Mouse (Mus musculus) stomach, embryonic 14.5 days (tissue): ENCODE measurements at regions not wholly inside any gene's neighbourhood (a gene's known extent, or its start where the extent isn't known, plus 50 kb on each side); places are given as distances from the start of the nearest gene placed in this dataset.
A peak's percentile ranks its signal among the peaks of the same experiment; 100 is the strongest.

Experiments
- ATAC-seq: fragments of 200-750 bp; cut with Nextera tagmentation; 2 replicates; pipeline ENCODE4 v1.8.0; 2017; ENCODE audit warnings: low read depth, moderate TSS enrichment; ENCODE audit not compliant: insufficient number of reproducible peaks, insufficient read depth, low FRiP score
- H3K27ac ChIP-seq: fragments of 300-500 bp; sonication (generic); 2 replicates; pipeline ENCODE4 v1.5.1; 2014; ENCODE audit warnings: mild to moderate bottlenecking, low read length, moderate library complexity, mixed read lengths
- H3K27me3 ChIP-seq: fragments of 300-500 bp; sonication (generic); 2 replicates; pipeline ENCODE4 v1.6.1; 2014; ENCODE audit warnings: low read length, control low read depth, mixed read lengths; ENCODE audit not compliant: control insufficient read depth, insufficient read depth
- H3K36me3 ChIP-seq: fragments of 300-500 bp; sonication (generic); 2 replicates; pipeline ENCODE4 v1.6.1; 2014; ENCODE audit warnings: mild to moderate bottlenecking, control low read depth, low read length, moderate library complexity, mixed read lengths; ENCODE audit not compliant: control insufficient read depth, insufficient read depth
- H3K4me1 ChIP-seq: fragments of 300-500 bp; sonication (generic); 2 replicates; pipeline ENCODE4 v1.6.1; 2014; ENCODE audit warnings: low read length, control low read depth, mixed read lengths; ENCODE audit not compliant: control insufficient read depth, insufficient read depth
- H3K4me2 ChIP-seq: fragments of 300-500 bp; sonication (generic); replicated peaks from 2 replicates; pipeline ENCODE4 v1.6.1; 2014; ENCODE audit warnings: low read depth, low read length, control low read depth
- H3K4me3 ChIP-seq: fragments of 300-500 bp; sonication (generic); 2 replicates; pipeline ENCODE4 v1.5.1; 2014; ENCODE audit warnings: low read depth, low read length, control low read depth
- H3K9ac ChIP-seq: fragments of 300-500 bp; sonication (generic); replicated peaks from 2 replicates; pipeline ENCODE4 v1.6.1; 2014; ENCODE audit warnings: low read depth, mild to moderate bottlenecking, control low read depth, low read length, moderate library complexity, mixed read lengths
- H3K9me3 ChIP-seq: fragments of 300-500 bp; sonication (generic); 2 replicates; pipeline ENCODE4 v1.6.1; 2016; ENCODE audit warnings: low read depth, low read length, control low read depth; ENCODE audit not compliant: control insufficient read depth
- WGBS: fragments of 180-500 bp; shearing (Covaris S2); extraction: QIAGEN DNeasy Blood & Tissue Kit; methylation state at CpG from one replicate; pipeline ENCODE4 v1.1.7; 2014; 5-methylcytosine and 5-hydroxymethylcytosine counted together

DNA sequence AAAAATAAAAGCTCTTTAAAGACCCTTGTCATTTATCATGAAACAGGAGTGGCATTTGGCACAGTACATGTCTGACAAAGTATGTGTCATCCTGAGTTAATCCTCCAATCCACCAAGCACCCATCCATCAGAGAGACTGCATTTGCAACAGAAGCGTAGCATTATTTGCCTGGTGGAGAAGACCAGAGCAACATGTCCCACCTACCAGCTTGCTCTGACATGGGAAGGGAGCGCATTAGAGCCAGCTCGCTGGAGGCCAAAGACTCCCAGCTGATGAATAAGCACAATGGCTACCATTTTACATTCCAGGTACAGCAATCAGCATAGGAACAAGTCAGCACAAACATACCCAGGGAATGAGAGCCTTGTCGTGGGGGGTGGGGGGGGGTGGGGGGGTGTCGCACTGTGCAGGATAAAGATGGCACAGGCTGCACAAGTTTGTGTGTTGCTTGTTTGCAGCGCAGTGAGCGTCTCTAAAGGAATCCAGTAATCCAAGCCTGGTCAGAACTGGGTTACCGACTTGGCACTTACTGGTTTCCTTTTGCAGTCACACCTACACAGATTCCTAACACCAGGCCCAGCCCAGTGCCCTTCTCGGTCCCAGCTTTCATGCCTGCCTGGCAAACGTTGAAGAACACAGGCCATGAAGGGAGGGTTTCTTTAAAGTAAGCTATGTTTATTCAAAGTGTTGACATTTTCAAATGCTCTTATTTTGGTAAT, 507.8 kb upstream of the Atp11b start:
- Histone ChIP-seq H3K27ac (no peak overlapping the region), H3K9ac (no peak overlapping the region)

DNA sequence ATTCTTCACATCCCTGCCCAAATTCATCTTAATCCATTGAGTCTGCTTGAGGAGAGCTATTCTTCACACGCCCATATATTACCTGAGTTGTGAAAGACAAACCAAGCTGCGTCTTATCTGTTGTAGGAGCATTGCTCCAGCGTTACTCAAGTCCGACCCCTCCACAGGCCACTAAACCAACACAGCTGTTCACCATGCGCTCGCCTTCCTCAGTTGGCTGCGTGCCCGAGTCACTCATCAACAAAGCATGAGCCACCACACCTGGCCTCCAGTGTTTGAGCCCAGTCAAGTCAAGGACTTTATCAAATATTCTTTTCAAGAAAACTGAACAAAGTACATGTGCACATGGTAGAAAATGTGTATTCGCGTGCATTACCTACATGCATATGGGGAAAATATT, 504.7 kb upstream of the Atp11b start:
- Histone ChIP-seq H3K4me2 (no peak overlapping the region), H3K4me1 (peaks cover 6% of the 10 kb centered on the region; the same call in 1 of the 2 replicates), H3K27me3 (no peaks in the 10 kb centered on the region), H3K27ac (no peak overlapping the region), H3K9me3 (no peaks in the 10 kb centered on the region), H3K36me3 (no peaks in the 10 kb centered on the region), H3K4me3 (no peak overlapping the region), H3K9ac (no peak overlapping the region)
- peak; percentile 84; the same call in 1 of the 2 replicates for ATAC-seq
- 28% methylated on average over 10 of the region's 10 CpGs for WGBS

More for the DNA sequence above, 507.8 kb upstream of the Atp11b start:
- WGBS, result 73% methylated on average over 10 of the region's 10 CpGs
- Histone ChIP-seq H3K4me1 (peaks cover 6% of the 10 kb centered on the region; the same call in 1 of the 2 replicates), H3K4me3 (no peak overlapping the region), H3K9me3 (no peaks in the 10 kb centered on the region), H3K4me2 (no peak overlapping the region), H3K27me3 (no peaks in the 10 kb centered on the region), H3K36me3 (no peaks in the 10 kb centered on the region)
- no peak for ATAC-seq

DNA sequence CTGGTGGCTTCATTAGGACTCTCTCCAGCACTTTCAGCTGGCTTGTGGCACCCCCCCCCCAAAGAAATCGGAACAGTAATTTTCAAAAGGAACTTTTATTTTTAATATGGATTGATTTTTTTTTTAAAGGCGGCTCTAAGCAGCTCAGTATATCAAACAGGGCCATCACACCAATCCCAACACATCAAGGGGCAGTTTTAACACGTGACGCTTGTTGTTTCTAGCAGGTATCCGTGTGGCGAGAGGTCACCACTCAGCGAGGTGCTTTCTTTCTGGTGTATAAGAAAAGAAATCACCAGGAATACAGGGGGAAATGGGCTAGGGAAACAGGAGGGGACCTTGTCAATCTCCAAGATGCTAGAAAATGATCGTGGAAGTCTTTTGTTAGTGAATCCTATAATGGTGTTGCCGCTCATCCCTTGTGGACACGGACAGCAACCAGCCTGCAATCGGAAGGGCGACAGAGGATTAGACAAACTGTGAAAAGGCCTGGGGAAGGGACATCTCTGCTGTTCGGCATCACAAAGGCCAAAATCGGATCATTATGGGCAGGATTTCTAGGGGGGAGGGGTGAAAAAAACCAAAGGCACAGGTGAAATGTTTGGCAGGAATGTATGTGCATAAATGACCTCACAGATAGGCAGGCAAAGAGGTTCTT, 503.7 kb upstream of the Atp11b start:
- 76% methylated on average over 14 of the region's 14 CpGs for WGBS
- no peak for ATAC-seq
- Histone ChIP-seq H3K27me3 (no peaks in the 10 kb centered on the region), H3K4me2 (no peak overlapping the region), H3K4me1 (peaks cover 6% of the 10 kb centered on the region; the same call in 1 of the 2 replicates), H3K9me3 (no peaks in the 10 kb centered on the region), H3K4me3 (no peak overlapping the region), H3K9ac (no peak overlapping the region), H3K27ac (no peak overlapping the region), H3K36me3 (no peaks in the 10 kb centered on the region)

DNA sequence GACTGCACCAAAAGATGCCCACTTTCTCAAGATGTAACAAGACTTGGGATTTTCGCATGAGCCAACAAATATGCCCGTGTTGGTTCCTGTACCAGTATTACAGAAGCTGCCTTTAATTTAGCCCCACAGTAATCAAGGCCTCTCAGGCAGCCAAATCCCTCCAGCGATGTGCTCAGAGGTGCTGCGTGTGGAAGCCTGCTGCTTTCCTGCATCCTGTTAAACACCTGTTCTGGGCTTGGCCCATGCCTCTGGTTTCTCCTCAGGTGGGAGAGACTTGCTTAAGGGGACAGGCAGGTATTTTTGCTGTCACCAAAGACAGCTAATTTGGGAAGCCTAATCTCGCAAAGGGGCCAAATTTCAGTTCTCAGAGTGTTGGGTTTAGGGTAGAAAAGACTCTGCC, 500.0 kb upstream of the Atp11b start:
- peaks cover 3% of the 10 kb centered on the region; the same call in 1 of the 2 replicates for H3K4me1 ChIP-seq
- H3K36me3 ChIP-seq, result no peaks in the 10 kb centered on the region
- no peak for ATAC-seq
- H3K27ac ChIP-seq, result no peak overlapping the region
- H3K4me3 ChIP-seq, result no peak overlapping the region
- WGBS, result 71% methylated on average over 5 of the region's 5 CpGs
- H3K4me2 ChIP-seq, result no peak overlapping the region
- no peaks in the 10 kb centered on the region for H3K9me3 ChIP-seq
- no peak overlapping the region for H3K9ac ChIP-seq
- H3K27me3 ChIP-seq, result no peaks in the 10 kb centered on the region

DNA sequence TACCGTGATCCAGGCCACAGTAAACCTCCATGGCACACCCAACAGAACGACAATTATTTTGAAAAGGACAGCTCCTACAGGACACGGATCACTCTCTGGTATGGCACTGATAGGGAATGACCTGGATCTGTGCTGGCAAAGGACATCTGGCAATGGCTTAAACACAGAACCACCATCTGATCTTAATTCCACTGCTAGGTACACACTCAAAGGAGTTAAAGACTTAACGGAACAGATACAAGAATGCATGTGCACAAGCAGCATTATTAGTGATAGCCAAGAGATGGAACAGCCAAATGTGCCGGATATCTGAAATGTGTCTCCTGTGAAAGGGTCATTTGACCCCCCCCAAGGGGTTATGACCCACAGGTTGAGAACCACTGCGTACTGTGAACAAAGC, 493.0 kb upstream of the Atp11b start:
- Histone ChIP-seq H3K4me2 (no peak overlapping the region), H3K9ac (no peak overlapping the region), H3K27me3 (no peaks in the 10 kb centered on the region), H3K9me3 (0 out of 2 replicates have a peak, but pooled peaks cover 2% of the 10 kb centered on the region), H3K4me3 (no peak overlapping the region), H3K4me1 (no peaks in the 10 kb centered on the region), H3K27ac (no peak overlapping the region), H3K36me3 (no peaks in the 10 kb centered on the region)
- ATAC-seq, result no peak
- 86% methylated on average over 6 of the region's 6 CpGs for WGBS

DNA sequence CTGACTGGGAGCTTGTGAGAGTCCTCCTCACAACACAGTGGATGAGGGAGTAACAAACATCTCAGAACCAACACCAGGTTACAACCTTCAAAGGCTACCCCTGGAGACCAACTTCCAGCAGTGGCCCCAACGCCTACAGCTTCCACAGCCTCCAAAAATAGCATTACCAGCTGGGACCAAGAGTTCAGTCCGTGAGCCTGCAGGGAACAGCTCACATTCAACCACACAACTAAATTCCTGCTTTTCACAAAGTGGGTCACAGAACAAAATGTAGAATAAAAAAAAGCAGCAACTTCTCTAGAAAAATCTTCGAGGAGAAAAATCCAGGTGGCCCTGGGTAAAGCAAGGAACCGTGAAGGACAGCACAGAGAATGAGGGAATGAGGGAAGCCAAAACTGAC, 485.0 kb upstream of the Atp11b start:
- no peaks in the 10 kb centered on the region for H3K4me1 ChIP-seq
- WGBS, result 66% methylated on average over 4 of the region's 4 CpGs
- no peak overlapping the region for H3K9ac ChIP-seq
- H3K4me2 ChIP-seq, result no peak overlapping the region
- H3K36me3 ChIP-seq, result no peaks in the 10 kb centered on the region
- no peak overlapping the region for H3K27ac ChIP-seq
- H3K4me3 ChIP-seq, result no peak overlapping the region
- H3K27me3 ChIP-seq, result no peaks in the 10 kb centered on the region
- H3K9me3 ChIP-seq, result no peaks in the 10 kb centered on the region
- ATAC-seq, result no peak

DNA sequence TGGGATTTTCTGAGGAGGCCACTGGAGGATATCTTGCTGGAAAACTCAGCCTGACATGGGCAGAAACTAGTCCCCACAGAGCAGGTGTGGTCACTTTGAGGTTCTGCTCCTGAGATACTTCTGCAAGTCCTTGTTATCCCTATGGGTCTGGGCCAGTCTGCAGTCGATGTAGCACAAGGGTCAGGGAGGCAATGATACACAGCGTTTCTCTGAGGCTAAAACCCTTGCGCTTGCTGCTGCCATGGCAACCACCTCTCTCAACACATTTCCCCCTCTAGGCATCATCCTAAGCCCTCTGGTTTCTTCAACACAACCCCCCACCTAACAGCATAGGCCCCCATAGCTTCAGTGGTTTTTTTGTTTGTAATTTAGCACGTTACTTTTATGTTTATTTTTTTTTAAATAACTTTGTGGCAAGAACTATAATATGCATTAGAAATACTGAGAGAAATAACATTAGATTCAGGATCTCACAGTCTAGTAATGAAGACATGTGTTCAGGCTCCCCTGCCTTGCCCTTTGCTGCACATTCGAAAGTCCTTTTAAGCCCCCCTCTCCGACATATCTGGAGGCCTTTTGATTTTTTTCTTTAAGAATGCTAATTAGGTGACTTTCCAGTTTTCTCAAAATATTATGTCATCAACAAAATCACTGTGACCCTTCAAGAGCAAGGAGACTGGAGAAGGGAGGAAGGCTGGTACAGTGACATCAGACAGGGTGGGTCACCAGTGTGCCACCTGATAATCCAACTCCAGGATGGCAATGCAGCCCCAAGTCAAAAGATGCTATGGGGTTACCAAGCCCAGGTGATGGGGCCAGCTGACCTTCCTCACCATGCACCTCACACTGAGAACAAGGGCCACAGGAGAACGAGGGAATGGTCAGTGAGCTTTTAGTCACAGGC, 483.7 kb upstream of the Atp11b start:
- ATAC-seq, result no peak
- no peaks in the 10 kb centered on the region for H3K9me3 ChIP-seq
- no peaks in the 10 kb centered on the region for H3K4me1 ChIP-seq
- 64% methylated on average over 7 of the region's 7 CpGs for WGBS
- no peaks in the 10 kb centered on the region for H3K27me3 ChIP-seq
- no peak overlapping the region for H3K4me2 ChIP-seq
- no peak overlapping the region for H3K27ac ChIP-seq
- H3K9ac ChIP-seq, result no peak overlapping the region
- no peaks in the 10 kb centered on the region for H3K36me3 ChIP-seq
- H3K4me3 ChIP-seq, result no peak overlapping the region

DNA sequence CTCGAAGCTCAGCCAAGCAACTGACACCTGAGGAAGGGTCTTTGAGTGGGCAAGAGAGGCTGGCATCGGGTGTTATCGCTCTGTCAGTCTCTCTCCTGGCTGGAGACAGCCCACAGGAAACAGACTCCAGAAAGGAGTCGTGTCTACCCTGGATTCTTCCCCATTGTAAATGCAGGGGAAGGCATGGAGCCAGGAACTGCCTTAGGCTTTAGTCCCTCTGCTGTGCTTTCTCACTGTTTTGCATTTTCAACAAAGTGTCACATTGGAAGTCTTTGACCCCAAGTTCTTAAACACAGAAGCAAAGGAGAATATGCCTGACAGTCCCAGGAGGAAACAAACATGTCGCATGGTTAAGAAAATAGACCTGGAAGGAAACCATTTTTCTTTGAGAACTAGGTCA, 480.4 kb upstream of the Atp11b start:
- no peak; the same call in 1 of the 2 replicates for ATAC-seq
- WGBS, result 52% methylated on average over 5 of the region's 5 CpGs
- no peaks in the 10 kb centered on the region for H3K4me1 ChIP-seq
- H3K27ac ChIP-seq, result no peak overlapping the region; the same call in 1 of the 2 replicates
- no peak overlapping the region for H3K9ac ChIP-seq
- H3K4me3 ChIP-seq, result no peak overlapping the region
- H3K27me3 ChIP-seq, result no peaks in the 10 kb centered on the region
- H3K9me3 ChIP-seq, result no peaks in the 10 kb centered on the region
- H3K4me2 ChIP-seq, result no peak overlapping the region
- no peaks in the 10 kb centered on the region for H3K36me3 ChIP-seq
